Mouse (Mus musculus) retina, adult 2 months (tissue): ENCODE data around the gene Slc17a9.
A peak's percentile ranks its signal among the peaks of the same experiment; 100 is the strongest.
"Not testable (repeated sequence)": the region's sequence is repeated elsewhere in the genome, so short reads cannot be mapped to it uniquely, and the experiment has no call there.

ENCODE experiments used
- DNase-seq: peaks from one replicate; pipeline ENCODE4 v3.0.0-alpha.2; 2012; ENCODE audit warnings: low read depth, low spot score

The Slc17a9 gene

GRCm38 (mm10) chr2:180710276-180711155 is 14.5 kb upstream of the Slc17a9 start:
- no peak for DNase-seq

- no peak for DNase-seq
Measured at GRCm38 (mm10) chr2:180711527-180711926, 13.5 kb upstream of the Slc17a9 start.

- DNase-seq, result no peak
Measured at GRCm38 (mm10) chr2:180712037-180712689, 12.9 kb upstream of the Slc17a9 start.

GRCm38 (mm10) chr2:180722748-180723147 is 2.3 kb upstream of the Slc17a9 start:
- DNase-seq, result not testable (repeated sequence)

DNA sequence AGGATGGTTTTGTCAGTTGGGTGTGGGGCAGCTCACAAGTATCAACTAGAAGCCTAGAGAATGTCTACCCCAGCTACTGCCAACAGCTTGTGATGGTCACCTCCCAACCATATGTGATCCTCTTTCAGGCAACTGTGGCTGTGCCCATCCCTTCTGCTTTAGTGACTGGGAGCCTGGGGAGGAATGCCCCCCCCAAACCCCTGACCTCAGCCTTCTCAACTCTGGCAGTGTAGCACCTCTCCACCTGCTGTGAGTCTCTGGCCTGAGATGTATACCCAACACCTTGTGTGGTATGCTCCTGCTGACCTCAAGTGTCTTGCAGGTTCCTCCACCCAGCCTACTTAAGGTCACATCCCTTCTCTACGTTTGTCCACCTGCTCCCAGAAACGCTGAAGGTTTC is 1.2 kb upstream of the Slc17a9 start:
- DNase-seq, result no peak

- no peak for DNase-seq
Measured at GRCm38 (mm10) chr2:180725414-180725778, 333 bp downstream of the Slc17a9 start.

DNA sequence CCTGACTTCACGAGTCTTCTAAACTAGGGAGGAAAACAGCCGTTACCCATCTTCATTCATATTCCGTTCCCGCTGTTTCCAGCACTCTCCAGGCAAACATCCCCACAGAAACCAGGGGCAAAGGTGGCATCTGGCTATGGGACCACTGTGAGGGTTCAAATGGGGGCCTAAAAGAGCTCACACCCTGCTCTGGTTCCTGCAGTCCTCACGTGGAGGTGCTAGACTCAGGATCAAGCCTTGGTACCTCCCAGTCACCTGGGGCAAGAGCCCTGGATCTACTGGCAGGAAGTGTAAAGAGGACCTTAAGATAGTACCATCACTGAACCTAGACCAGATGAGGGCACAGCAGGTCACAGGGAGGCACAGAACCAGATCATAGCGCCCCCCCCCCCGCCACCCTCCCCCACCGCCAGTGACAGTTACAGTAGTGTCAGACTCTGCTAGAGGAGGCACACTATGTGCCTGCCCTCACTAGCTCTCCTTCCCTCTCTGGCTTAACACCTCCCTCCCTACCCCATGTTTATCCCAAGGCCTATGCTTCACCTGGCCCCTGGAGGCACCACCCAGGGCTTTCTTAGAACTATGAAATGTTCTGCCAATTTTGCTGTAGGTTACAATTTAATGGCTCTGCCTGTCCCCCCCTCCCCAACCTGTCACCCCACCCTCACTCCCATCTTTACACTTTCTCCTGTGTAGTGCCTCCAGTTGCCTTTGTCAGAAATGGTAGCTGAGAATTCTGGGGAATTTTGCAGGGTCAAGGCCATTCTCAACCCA is 980 bp downstream of the Slc17a9 start:
- no peak for DNase-seq

DNA sequence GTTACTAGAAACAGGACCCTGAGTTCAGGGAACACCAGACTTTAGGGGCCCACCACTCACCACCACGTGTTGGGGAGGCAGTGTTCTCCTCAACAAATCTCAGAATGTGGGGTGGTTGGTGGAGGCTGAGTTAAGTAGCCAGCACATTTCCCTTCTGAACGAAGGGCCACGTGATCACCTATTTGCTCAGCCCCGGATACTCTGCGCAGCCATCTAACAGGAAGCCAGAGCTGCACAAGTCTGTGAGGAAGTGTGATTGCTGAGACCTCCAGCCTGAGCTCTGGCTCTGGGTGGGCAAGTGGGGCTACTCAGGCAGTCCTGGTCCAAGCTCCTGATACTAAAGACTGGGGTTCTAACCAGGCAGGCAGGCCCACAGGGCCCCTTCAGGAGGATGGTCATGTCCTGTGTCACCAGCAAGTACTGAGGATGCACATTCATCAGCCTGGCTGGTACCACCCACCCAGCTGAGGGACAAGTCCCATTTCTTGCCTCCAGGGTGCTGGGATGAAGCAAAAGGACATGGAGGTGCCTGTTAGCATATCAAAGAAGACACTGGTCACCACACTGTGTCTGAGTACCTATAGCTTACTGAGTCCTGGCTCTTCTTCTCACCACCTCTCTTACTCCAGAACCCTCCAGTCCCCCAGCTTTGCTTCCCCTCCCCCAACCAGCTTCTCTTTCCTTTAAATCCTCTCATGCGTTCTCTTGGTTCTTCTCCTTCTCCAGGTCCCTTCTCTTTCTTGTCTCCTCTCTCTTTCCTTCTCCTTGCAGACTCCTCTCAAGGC is 1.8 kb downstream of the Slc17a9 start:
- DNase-seq, result no peak

DNA sequence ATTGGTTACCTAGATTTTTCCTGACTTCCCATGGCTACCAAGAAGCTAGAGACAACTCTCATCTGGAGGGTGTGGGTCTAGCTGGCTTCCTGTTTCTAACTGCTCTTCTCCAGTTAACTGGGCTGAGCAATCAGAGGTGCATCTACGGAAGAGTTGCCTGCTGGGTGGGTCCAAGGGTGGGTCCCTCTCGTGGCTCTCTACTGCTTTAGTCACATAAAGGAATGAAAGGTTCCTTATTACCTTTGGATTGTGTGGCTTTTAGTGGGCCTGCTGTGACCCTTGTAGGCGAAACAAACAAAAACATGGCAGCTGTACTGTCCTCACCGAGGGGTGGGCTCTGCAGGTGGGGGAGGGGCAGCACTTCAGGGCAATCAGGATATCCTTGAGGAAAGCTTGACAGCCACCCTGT is 2.6 kb downstream of the Slc17a9 start:
- no peak for DNase-seq

DNA sequence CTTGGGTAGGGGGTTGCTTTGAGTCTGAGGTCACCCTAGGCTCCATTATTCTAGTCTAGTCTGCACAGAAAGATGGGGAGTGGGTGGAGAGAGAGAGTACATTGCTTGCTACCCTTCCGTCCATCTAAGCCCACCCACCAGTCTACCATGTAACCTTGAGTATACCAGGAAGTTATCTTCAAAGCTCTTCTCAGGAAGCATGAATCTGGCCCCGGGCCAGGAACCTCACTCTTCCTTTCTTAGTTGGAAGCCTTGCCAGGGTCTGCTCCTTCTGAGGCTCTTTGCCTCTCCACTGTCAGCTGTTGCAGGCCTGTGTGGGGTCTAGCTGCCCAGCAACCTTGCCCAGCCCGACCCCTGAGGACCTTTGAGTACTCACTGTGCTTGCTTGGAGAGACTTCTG is 6.0 kb downstream of the Slc17a9 start:
- no peak for DNase-seq

GRCm38 (mm10) chr2:180731984-180732383 is 6.9 kb downstream of the Slc17a9 start:
- no peak for DNase-seq

DNA sequence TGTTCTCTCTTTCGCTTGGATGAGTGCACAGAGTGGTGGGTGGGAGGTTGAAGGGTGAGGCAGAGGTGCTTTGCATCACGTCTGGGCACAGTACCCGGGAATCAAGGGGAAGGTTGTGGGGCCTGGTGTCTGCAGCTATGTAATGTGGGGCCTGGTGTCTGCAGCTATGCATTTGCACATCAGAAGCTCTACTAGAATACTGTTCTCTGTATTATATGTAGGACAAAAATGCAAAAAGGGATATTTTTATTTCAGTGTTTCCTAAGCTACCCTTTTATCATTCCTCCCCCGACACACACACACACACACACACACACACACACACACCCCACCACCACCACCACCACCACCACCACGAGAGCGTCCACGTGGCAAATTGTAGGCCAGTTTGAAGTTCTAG is 10.2 kb downstream of the Slc17a9 start:
- DNase-seq, result no peak

- no peak for DNase-seq
Measured at GRCm38 (mm10) chr2:180737984-180738383, 12.9 kb downstream of the Slc17a9 start.

DNA sequence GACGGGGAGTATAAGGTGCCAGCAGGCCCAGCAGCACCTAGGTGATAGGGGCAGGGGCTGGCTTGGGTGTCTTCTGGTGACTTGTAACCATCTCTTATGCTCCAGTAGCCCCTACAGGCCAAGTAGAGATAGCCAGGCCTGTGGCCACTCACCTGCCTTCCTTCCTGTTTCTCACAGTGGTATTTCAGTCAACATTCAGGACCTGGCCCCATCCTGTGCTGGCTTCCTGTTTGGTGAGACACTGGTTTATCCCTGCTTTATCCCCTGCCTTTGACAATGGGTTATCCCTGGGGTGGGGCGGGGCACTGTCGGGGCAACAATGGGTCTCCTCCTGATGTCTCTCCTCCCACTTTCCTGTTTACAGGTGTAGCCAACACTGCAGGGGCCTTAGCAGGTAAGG is 15.3 kb downstream of the Slc17a9 start:
- no peak for DNase-seq

GRCm38 (mm10) chr2:180741421-180741820 is 16.4 kb downstream of the Slc17a9 start:
- DNase-seq, result no peak

- DNase-seq, result no peak
Measured at GRCm38 (mm10) chr2:180742820-180743219, 17.8 kb downstream of the Slc17a9 start.

DNA sequence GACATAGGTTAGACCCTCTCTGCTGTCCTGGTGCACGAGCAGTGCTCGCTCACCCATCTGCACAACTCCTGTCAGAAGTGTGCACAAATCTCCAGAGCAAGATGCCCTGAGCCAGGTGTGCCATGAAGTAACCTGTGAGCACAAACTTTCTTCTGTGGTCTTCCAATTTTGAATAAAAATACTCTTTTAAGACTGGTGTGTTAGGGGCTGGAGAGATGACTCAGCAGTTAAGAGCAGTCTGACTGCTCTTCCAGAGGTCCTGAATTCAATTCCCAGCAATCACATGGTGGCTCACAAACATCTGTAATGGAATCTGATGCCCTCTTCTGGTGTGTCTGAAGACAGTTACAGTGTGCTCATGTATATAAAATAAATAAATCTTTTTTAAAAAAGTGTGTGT is 18.3 kb downstream of the Slc17a9 start:
- no peak for DNase-seq

GRCm38 (mm10) chr2:180745248-180745927 is 20.3 kb downstream of the Slc17a9 start:
- peak; percentile 69 for DNase-seq

- DNase-seq, result no peak
Measured at GRCm38 (mm10) chr2:180746569-180747192, 21.6 kb downstream of the Slc17a9 start.

DNA sequence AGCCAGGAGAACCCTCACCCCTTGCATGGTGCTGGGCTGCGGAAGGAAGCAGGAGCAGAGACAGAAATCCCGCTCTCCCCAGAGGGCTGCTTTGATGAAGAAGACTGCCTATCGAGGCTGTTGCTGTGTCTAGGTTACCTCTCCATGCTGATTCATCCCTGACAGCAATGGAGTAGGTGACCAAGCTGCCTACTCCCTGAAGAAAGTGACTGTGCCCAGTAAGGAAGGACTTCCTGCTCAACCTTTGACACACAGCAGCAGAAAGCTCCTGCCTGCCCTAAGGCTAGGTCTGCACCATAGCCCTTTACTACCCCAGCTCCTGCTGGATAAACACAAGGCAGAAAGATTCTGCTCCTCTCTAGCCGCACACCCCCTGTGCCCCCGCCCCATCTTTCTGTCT is 23.8 kb downstream of the Slc17a9 start:
- DNase-seq, result no peak
